Mouse (Mus musculus) ES-E14 (cell line): ENCODE measurements around the gene Ccdc13.

Source experiments
- CHD2 ChIP-seq: IDR thresholded peaks from 2 replicates; pipeline ENCODE4 v1.6.1; 2014; ENCODE audit warnings: mild to moderate bottlenecking, low read depth, low read length, inconsistent platforms
- HCFC1 ChIP-seq: IDR thresholded peaks from 2 replicates; pipeline ENCODE4 v1.6.1; 2012; ENCODE audit warnings: low read length, inconsistent platforms, borderline replicate concordance; ENCODE audit not compliant: insufficient read depth

GRCm38 (mm10) chr9:121759091-121760081, 79.9 kb downstream of the Ccdc13 start, which contains the start of gene Zfp651:
- TF ChIP-seq CHD2 (no peak), HCFC1 (no peak)
